Mouse (Mus musculus) C2C12 (cell line): ENCODE measurements at regions not wholly inside any gene's neighbourhood (a gene's known extent, or its start where the extent isn't known, plus 50 kb on each side); places are given as distances from the start of the nearest gene placed in this dataset.

Experiments
- CEBPB ChIP-seq: IDR thresholded peaks from one replicate; pipeline ENCODE4 v1.6.1; 2011; ENCODE audit warnings: low read depth, mild to moderate bottlenecking, control low read depth, moderate library complexity
- CTCF ChIP-seq: IDR thresholded peaks from one replicate; pipeline ENCODE4 v1.5.1; 2011; ENCODE audit not compliant: control insufficient read depth, insufficient read depth, insufficient read length
- FOSL1 ChIP-seq: IDR thresholded peaks from one replicate; pipeline ENCODE4 v1.8.0; 2011; ENCODE audit warnings: mild to moderate bottlenecking, low read length; ENCODE audit not compliant: poor library complexity, insufficient read depth, severe bottlenecking
- MYOD1 ChIP-seq: IDR thresholded peaks from one replicate; pipeline ENCODE4 v1.6.1; 2011; ENCODE audit warnings: low read depth; ENCODE audit not compliant: control insufficient read depth, insufficient read length
- MYOG ChIP-seq: IDR thresholded peaks from one replicate; pipeline ENCODE4 v1.6.1; 2011; ENCODE audit not compliant: control insufficient read depth, insufficient read length; ENCODE audit errors: extremely low read depth
- USF1 ChIP-seq: IDR thresholded peaks from one replicate; pipeline ENCODE4 v1.6.1; 2011; ENCODE audit warnings: low read depth, mild to moderate bottlenecking, control low read depth, moderate library complexity

DNA sequence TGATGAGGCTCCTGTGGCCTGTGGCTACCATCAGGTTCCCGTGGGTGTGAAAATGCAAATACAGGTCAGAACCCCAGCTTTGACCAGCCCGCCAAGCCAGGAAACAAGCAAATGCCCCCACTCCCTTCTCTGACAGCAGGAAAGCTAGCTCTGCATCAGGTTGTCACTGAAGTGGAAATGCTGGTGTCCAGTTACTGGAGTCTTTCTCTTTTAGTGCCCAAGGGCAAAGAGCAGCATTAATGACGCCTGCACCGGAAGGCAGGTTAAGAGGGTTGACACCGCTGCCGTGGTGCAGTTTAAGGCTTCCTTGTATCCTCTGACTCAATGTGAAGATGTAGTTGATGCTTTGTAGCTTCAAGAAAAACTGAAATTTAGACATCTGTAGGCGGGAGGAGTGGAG lies 368.1 kb upstream of the Sall1 start:
- TF ChIP-seq MYOD1, result no peak
- TF ChIP-seq CTCF, result no peak
- TF ChIP-seq USF1, result no peak
- no peak for TF ChIP-seq FOSL1
- TF ChIP-seq CEBPB, result no peak
- TF ChIP-seq MYOG, result no peak
